Mouse (Mus musculus): ENCODE results near the gene Ednrb. TPM values are rescaled to one million over a fixed set of nuclear protein-coding genes. Genes with fewer than 3 reads are reported as not detected.
A peak's percentile ranks its signal among the peaks of the same experiment; 100 is the strongest.

The Ednrb gene
- polyA plus RNA-seq (2012; ENCODE audit: insufficient read depth, insufficient read length, low replicate concordance, missing spikeins), result not detected in 2 replicates

DNA sequence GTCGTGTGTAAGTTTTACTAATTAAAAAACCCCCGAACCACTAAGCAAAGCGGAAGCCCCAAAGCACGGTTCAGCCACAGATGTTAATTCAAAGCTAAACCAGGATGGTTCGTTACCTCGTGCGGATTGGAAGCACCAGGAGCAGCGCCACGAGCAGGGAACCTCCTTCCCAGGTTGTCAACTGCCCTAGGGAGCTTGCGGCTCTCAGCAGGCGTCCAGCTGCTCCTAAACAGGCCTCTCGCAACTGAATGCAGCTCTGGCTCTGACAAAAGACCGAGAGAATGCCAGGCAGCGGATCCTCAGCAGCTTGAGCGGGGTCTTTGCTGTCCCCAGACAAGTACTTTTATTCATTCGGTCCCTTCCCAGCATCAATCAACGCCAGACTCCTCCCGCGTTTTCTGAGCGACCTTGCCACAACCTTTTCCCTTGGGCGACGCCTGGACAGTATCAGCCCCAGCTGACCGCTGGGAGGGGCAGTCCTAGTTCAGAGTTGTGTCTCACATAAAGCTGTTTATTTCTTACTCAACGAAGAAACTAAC lies at the start of gene Ednrb:
Gene Ednrb (minus strand): TSS at position 392 of the 539 bp plus-strand sequence.
- H3K27ac ChIP-seq (ENCODE audit: insufficient read depth, low read depth, low read length), result no peak within 1 kb of the TSS
- WGBS, result 2% methylated on average over 24 of the region's 24 CpGs

GRCm38 (mm10) chr14:103892411-103892938 lies 48.3 kb upstream of the Ednrb start:
- H3K27ac ChIP-seq (ENCODE audit: insufficient read depth, low read depth, low read length), result no peak overlapping the region
- no peaks in the 10 kb centered on the region for H3K4me1 ChIP-seq (ENCODE audit: control insufficient read depth, insufficient read depth, low read length)
- 89% methylated on average over 8 of the region's 8 CpGs for WGBS
- no peak overlapping the region for H3K4me3 ChIP-seq (ENCODE audit: insufficient read depth, low read depth, low read length)
- TF ChIP-seq CTCF (IDR thresholded peaks at IDR 0.05; ENCODE audit: insufficient read depth, low read depth, low read length) (no peak), POLR2A (IDR thresholded peaks at IDR 0.05; ENCODE audit: insufficient read depth, low read depth, low read length) (no peak)

More for the DNA sequence above, at the start of gene Ednrb:
- H3K4me3 ChIP-seq (ENCODE audit: insufficient read depth, low read depth, low read length), result peak within 1 kb of the TSS; percentile 33
- TF ChIP-seq CTCF (IDR thresholded peaks at IDR 0.05; ENCODE audit: insufficient read depth, low read depth, low read length) (no peak), POLR2A (IDR thresholded peaks at IDR 0.05; ENCODE audit: insufficient read depth, low read depth, low read length) (no peak)
- peaks cover 12% of the 10 kb centered on the region for H3K4me1 ChIP-seq (ENCODE audit: control insufficient read depth, insufficient read depth, low read length)

GRCm38 (mm10) chr14:103890761-103891160 lies 46.6 kb upstream of the Ednrb start:
- H3K27ac ChIP-seq (ENCODE audit: insufficient read depth, low read depth, low read length), result no peak overlapping the region
- WGBS, result 85% methylated on average over 4 of the region's 4 CpGs

GRCm38 (mm10) chr14:103884892-103885575 lies 40.8 kb upstream of the Ednrb start:
- TF ChIP-seq CTCF (IDR thresholded peaks at IDR 0.05; ENCODE audit: insufficient read depth, low read depth, low read length), result no peak
- 80% methylated on average over 7 of the region's 7 CpGs for WGBS
- Histone ChIP-seq H3K4me1 (ENCODE audit: control insufficient read depth, insufficient read depth, low read length) (no peaks in the 10 kb centered on the region), H3K4me3 (ENCODE audit: insufficient read depth, low read depth, low read length) (no peak overlapping the region), H3K27ac (ENCODE audit: insufficient read depth, low read depth, low read length) (no peak overlapping the region)

More at GRCm38 (mm10) chr14:103890761-103891160, 46.6 kb upstream of the Ednrb start:
- Histone ChIP-seq H3K4me3 (ENCODE audit: insufficient read depth, low read depth, low read length) (no peak overlapping the region), H3K4me1 (ENCODE audit: control insufficient read depth, insufficient read depth, low read length) (no peaks in the 10 kb centered on the region)
- no peak for TF ChIP-seq CTCF (IDR thresholded peaks at IDR 0.05; ENCODE audit: insufficient read depth, low read depth, low read length)
- no peak for TF ChIP-seq POLR2A (IDR thresholded peaks at IDR 0.05; ENCODE audit: insufficient read depth, low read depth, low read length)

DNA sequence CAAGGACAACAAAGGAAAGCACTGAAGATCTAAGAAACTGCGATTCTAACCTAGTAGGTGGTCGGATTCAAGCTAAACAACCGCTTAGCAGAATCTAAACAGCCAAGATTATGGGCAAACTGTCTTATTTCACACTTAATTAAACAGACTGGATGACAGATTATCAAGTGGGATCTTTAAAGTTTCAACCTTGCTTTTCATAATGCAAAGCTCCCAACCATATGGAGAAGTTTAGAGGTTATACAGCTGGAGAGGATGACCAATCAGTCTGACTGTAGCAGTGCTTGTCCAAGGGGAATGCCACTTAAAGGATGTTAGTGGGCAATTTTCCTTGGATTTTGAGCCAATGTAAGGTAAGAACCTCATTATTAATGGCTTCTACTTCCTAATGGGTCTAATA lies 38.7 kb upstream of the Ednrb start:
- WGBS, result 93% methylated on average over 3 of the region's 3 CpGs

DNA sequence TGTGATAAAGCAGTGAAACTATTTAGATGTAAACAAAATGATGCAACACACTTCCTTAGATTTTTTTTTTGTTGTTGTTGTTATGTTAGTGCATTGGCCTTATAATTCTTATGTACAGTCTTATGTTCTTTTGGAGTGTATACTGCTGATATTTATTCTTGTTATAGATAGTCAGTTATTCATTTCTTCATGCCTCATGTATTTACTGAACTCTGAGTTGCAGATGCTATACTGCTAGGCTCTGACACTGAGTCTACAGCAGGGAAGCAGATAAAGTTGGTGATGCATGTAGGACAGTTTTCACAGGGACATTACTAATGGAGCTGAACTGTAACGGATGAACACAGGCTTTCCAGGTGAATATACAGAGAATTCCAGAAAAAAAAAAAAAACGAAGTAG lies 32.9 kb upstream of the Ednrb start:
- H3K4me3 ChIP-seq (ENCODE audit: insufficient read depth, low read depth, low read length), result no peak overlapping the region
- WGBS, result 87% methylated on average over 2 of the region's 2 CpGs
- no peak for TF ChIP-seq CTCF (IDR thresholded peaks at IDR 0.05; ENCODE audit: insufficient read depth, low read depth, low read length)
- TF ChIP-seq POLR2A (IDR thresholded peaks at IDR 0.05; ENCODE audit: insufficient read depth, low read depth, low read length), result no peak
- H3K4me1 ChIP-seq (ENCODE audit: control insufficient read depth, insufficient read depth, low read length), result no peaks in the 10 kb centered on the region
- no peak overlapping the region for H3K27ac ChIP-seq (ENCODE audit: insufficient read depth, low read depth, low read length)

More for the DNA sequence above, 38.7 kb upstream of the Ednrb start:
- Histone ChIP-seq H3K4me1 (ENCODE audit: control insufficient read depth, insufficient read depth, low read length) (no peaks in the 10 kb centered on the region), H3K4me3 (ENCODE audit: insufficient read depth, low read depth, low read length) (no peak overlapping the region), H3K27ac (ENCODE audit: insufficient read depth, low read depth, low read length) (no peak overlapping the region)
- TF ChIP-seq CTCF (IDR thresholded peaks at IDR 0.05; ENCODE audit: insufficient read depth, low read depth, low read length) (no peak), POLR2A (IDR thresholded peaks at IDR 0.05; ENCODE audit: insufficient read depth, low read depth, low read length) (no peak)

- Histone ChIP-seq H3K4me1 (ENCODE audit: control insufficient read depth, insufficient read depth, low read length) (no peaks in the 10 kb centered on the region), H3K27ac (ENCODE audit: insufficient read depth, low read depth, low read length) (no peak overlapping the region), H3K4me3 (ENCODE audit: insufficient read depth, low read depth, low read length) (no peak overlapping the region)
- WGBS, result 92% methylated on average over 3 of the region's 3 CpGs
- no peak for TF ChIP-seq POLR2A (IDR thresholded peaks at IDR 0.05; ENCODE audit: insufficient read depth, low read depth, low read length)
- no peak for TF ChIP-seq CTCF (IDR thresholded peaks at IDR 0.05; ENCODE audit: insufficient read depth, low read depth, low read length)
Observed at GRCm38 (mm10) chr14:103876598-103876997, 32.4 kb upstream of the Ednrb start.

GRCm38 (mm10) chr14:103866636-103867035 lies 22.4 kb upstream of the Ednrb start:
- no peak for TF ChIP-seq CTCF (IDR thresholded peaks at IDR 0.05; ENCODE audit: insufficient read depth, low read depth, low read length)
- TF ChIP-seq POLR2A (IDR thresholded peaks at IDR 0.05; ENCODE audit: insufficient read depth, low read depth, low read length), result no peak
- 90% methylated on average over 2 of the region's 2 CpGs for WGBS
- no peak overlapping the region for H3K4me3 ChIP-seq (ENCODE audit: insufficient read depth, low read depth, low read length)
- H3K4me1 ChIP-seq (ENCODE audit: control insufficient read depth, insufficient read depth, low read length), result no peaks in the 10 kb centered on the region
- H3K27ac ChIP-seq (ENCODE audit: insufficient read depth, low read depth, low read length), result no peak overlapping the region

- TF ChIP-seq CTCF (IDR thresholded peaks at IDR 0.05; ENCODE audit: insufficient read depth, low read depth, low read length), result no peak
- Histone ChIP-seq H3K4me1 (ENCODE audit: control insufficient read depth, insufficient read depth, low read length) (no peaks in the 10 kb centered on the region), H3K4me3 (ENCODE audit: insufficient read depth, low read depth, low read length) (no peak overlapping the region), H3K27ac (ENCODE audit: insufficient read depth, low read depth, low read length) (no peak overlapping the region)
- 29% methylated on average over 2 of the region's 2 CpGs for WGBS
Observed at GRCm38 (mm10) chr14:103865226-103865625, 21.0 kb upstream of the Ednrb start.
